Mouse (Mus musculus): ENCODE results near the gene Man1a. TPM values are rescaled to one million over a fixed set of nuclear protein-coding genes. Genes with fewer than 3 reads are reported as not detected.

The Man1a gene
- polyA plus RNA-seq, 1 experiment from 2014 or later: 6.0 TPM

GRCm38 (mm10) chr10:53886475-53886874 lies 189.9 kb downstream of the Man1a start:
- Histone ChIP-seq H3K9me3 (no peaks in the 10 kb centered on the region), H3K27me3 (no peaks in the 10 kb centered on the region), H3K36me3 (no peaks in the 10 kb centered on the region), H3K4me2 (replicated peaks) (no peak overlapping the region), H3K27ac (no peak overlapping the region), H3K9ac (no peak overlapping the region), H3K4me3 (no peak overlapping the region), H3K4me1 (no peaks in the 10 kb centered on the region)
- WGBS: 87% methylated on average over 5 of the region's 5 CpGs
- ATAC-seq (ENCODE audit: low FRiP score, low read depth): no peak

DNA sequence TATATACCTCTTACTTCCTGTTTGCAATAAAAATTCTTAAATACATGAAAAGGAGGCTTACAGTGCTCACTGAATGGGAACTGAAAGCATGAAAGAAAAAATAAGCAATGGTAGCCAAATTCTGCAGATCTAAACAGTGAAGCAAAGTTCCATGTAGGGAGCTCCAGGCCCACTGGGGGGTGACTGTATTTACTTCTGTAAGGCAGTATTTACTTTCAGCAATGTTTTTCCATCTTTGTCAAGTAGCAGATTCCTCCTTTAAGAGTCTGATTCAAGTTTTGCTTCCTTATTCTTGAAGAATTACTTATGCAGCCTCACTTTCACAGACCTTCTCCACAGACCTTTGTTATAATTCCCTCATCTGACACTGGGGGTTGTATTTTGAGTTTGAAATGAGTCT lies 195.1 kb downstream of the Man1a start:
- Histone ChIP-seq H3K27ac (no peak overlapping the region), H3K36me3 (no peaks in the 10 kb centered on the region), H3K4me1 (no peaks in the 10 kb centered on the region), H3K27me3 (no peaks in the 10 kb centered on the region), H3K9me3 (no peaks in the 10 kb centered on the region), H3K4me2 (replicated peaks) (no peak overlapping the region), H3K9ac (no peak overlapping the region), H3K4me3 (no peak overlapping the region)
- no peak for ATAC-seq (ENCODE audit: low FRiP score, low read depth)

GRCm38 (mm10) chr10:53875896-53876295 lies 200.5 kb downstream of the Man1a start:
- Histone ChIP-seq H3K36me3 (no peaks in the 10 kb centered on the region), H3K4me2 (replicated peaks) (no peak overlapping the region), H3K27ac (no peak overlapping the region), H3K4me1 (no peaks in the 10 kb centered on the region), H3K9me3 (no peaks in the 10 kb centered on the region), H3K4me3 (no peak overlapping the region), H3K9ac (no peak overlapping the region), H3K27me3 (no peaks in the 10 kb centered on the region)
- ATAC-seq (ENCODE audit: low FRiP score, low read depth): no peak
- 88% methylated on average over 4 of the region's 4 CpGs for WGBS

GRCm38 (mm10) chr10:53874191-53874590 lies 202.2 kb downstream of the Man1a start:
- Histone ChIP-seq H3K4me2 (replicated peaks) (no peak overlapping the region), H3K27ac (no peak overlapping the region), H3K9me3 (no peaks in the 10 kb centered on the region), H3K9ac (no peak overlapping the region), H3K27me3 (no peaks in the 10 kb centered on the region), H3K4me3 (no peak overlapping the region), H3K36me3 (no peaks in the 10 kb centered on the region), H3K4me1 (no peaks in the 10 kb centered on the region)
- WGBS: 76% methylated on average over 3 of the region's 3 CpGs
- no peak for ATAC-seq (ENCODE audit: low FRiP score, low read depth)

DNA sequence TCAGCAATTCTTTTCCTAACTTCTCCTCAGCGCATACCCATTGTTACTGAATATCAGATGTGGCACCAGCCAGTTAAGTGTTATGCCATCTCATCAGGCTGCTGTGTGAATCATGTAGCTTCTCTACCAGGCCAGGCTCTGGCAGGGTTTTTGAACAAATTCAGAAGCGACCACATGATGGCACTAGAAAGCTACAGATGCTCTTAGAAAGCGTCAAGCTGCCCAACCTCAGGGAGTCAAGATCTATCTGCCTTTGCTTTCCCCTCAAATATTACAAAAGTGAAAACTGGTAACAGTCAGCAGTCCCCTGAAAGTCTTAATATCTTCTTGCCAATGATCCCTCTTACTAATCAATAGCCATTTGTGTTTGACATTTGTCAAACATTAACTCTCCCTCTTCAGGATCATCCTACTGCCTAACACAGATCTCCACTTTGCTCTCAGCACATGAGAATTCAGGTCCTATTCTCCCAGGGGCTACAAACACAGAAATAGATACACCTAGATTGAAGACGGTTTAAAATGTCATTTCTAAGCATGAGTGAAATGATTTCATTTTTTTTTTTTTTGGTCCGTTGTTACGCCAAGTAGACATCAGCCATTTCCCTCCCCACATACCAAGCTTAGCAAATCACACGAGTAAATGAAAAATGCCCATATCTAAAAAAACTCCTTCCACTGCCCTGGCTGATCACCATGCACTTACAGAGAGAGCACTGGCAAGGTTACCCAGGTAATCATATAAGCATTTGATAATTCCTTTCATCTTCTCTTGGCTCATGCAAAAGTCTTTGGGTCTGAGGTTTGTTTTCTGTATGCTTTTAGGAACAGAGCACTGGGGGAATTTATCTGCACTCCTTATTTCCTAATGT lies 212.7 kb downstream of the Man1a start:
- Histone ChIP-seq H3K36me3 (no peaks in the 10 kb centered on the region), H3K4me1 (no peaks in the 10 kb centered on the region), H3K4me2 (replicated peaks) (no peak overlapping the region), H3K27me3 (no peaks in the 10 kb centered on the region), H3K9ac (no peak overlapping the region), H3K9me3 (no peaks in the 10 kb centered on the region), H3K27ac (no peak overlapping the region), H3K4me3 (no peak overlapping the region)
- no peak for ATAC-seq (ENCODE audit: low FRiP score, low read depth)
- 57% methylated on average over 7 of the region's 7 CpGs for WGBS

- no peak overlapping the region for H3K4me2 ChIP-seq (replicated peaks)
- 70% methylated on average over 1 of the region's 1 CpGs for WGBS
Observed at GRCm38 (mm10) chr10:53859879-53860278, 216.5 kb downstream of the Man1a start.

DNA sequence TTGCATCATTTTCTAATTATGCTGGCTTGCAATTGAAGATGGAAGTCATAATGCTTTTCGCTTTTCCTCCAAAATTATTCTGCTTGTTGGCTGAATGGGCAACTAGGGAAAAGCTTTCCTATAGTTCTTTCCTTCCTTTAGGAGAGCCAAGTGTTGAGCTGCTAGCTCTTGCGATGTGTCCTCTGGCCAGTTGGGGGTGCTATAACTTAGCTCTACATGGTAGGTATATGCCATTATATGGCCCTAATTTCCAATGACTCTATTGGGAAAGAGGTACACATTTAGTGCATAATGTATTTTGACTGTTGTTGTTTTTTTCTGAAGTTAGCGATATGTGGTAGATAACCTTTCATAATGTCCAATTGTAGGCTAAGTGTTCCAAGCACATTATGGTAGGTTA lies 217.2 kb downstream of the Man1a start:
- 78% methylated on average over 3 of the region's 3 CpGs for WGBS
- no peak overlapping the region for H3K9ac ChIP-seq
- no peaks in the 10 kb centered on the region for H3K36me3 ChIP-seq
- H3K4me2 ChIP-seq (replicated peaks): no peak overlapping the region
- no peak for ATAC-seq (ENCODE audit: low FRiP score, low read depth)
- no peaks in the 10 kb centered on the region for H3K4me1 ChIP-seq
- H3K27me3 ChIP-seq: no peaks in the 10 kb centered on the region
- H3K9me3 ChIP-seq: no peaks in the 10 kb centered on the region
- no peak overlapping the region for H3K27ac ChIP-seq
- H3K4me3 ChIP-seq: no peak overlapping the region

More at GRCm38 (mm10) chr10:53859879-53860278, 216.5 kb downstream of the Man1a start:
- no peaks in the 10 kb centered on the region for H3K27me3 ChIP-seq
- no peak overlapping the region for H3K27ac ChIP-seq
- no peaks in the 10 kb centered on the region for H3K36me3 ChIP-seq
- no peaks in the 10 kb centered on the region for H3K4me1 ChIP-seq
- no peak overlapping the region for H3K4me3 ChIP-seq
- no peak for ATAC-seq (ENCODE audit: low FRiP score, low read depth)
- no peaks in the 10 kb centered on the region for H3K9me3 ChIP-seq
- no peak overlapping the region for H3K9ac ChIP-seq
